Mouse (Mus musculus) erythroid progenitor cell, adult 5-6 weeks (primary cell): ENCODE measurements at regions not wholly inside any gene's neighbourhood (a gene's known extent, or its start where the extent isn't known, plus 50 kb on each side); places are given as distances from the start of the nearest gene placed in this dataset.
"Not testable (repeated sequence)": the region's sequence is repeated elsewhere in the genome, so short reads cannot be mapped to it uniquely, and the experiment has no call there.

Experiments used
- ATAC-seq: replicated peaks from 2 replicates; pipeline ENCODE4 v1.8.0; 2016; ENCODE audit warnings: moderate number of reproducible peaks, mild to moderate bottlenecking, moderate TSS enrichment, inconsistent platforms; ENCODE audit not compliant: poor library complexity, low FRiP score, severe bottlenecking

DNA sequence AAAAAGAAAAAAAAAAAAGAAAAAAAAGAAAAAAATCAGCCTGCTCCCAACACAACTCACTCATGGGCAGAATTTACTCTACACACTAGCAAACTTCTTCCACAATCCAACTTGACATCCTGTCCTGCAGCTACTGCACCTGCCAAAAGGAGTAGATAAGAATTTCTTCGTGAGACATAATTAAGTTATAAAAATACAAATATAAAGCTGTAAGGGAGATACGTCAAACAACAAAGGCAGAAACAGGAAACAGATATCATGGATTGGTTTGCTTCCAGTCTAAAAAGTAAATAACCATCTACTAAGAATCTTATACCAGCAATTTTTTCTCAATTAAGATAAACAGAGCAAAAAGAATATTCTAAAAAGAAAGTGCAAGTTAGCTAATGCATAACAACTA lies 390.3 kb downstream of the Pih1d3 start:
- ATAC-seq: no peak

- peak; percentile 57 for ATAC-seq
These were observed 392.6 kb downstream of the Pih1d3 start for GRCm38 (mm10) chr1:31615219-31615618.

GRCm38 (mm10) chr1:31616229-31616946 lies 393.8 kb downstream of the Pih1d3 start:
- not testable (repeated sequence) for ATAC-seq

DNA sequence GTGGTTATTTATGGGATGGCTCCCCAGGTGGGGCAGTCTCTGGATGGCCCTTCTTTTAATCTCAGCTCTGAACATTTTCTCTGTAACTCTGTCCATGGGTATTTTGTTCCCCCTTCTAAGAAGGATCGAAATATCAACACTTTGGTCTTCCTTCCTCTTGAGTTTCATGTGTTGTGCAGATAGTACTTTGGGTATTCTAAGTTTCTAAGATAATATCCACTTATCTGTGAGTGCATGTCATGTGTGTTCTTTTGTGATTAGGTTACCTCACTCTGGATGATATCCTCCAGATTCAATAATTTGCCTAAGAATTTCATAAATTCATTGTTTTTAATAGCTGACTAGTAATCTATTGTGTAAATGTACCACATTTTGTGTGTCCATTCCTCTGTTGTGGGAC lies 411.7 kb downstream of the Pih1d3 start:
- no peak for ATAC-seq

GRCm38 (mm10) chr1:31636575-31637356 lies 414.1 kb downstream of the Pih1d3 start:
- ATAC-seq: no peak

DNA sequence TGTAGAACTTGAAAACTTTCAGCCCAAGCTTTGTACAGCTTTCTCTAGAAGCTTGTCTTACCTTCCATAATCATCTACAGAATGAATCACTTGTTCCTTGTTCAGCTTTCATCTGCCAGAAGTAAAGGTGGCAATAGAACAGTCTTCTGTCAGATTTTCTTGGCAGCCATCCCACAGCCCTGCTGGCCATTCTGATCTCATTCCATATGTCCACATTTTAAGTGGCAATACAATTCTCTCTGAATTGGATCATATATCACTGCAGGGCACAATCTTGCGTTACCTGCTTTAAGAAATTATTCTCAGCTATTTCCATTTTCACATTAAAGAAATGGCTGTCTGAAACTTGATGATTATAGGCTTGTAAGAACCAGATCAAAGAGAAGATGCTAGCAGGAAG lies 422.5 kb downstream of the Pih1d3 start:
- no peak for ATAC-seq

GRCm38 (mm10) chr1:31678586-31678985 lies 455.9 kb downstream of the Pih1d3 start:
- ATAC-seq: no peak
